Mouse (Mus musculus) kidney, embryonic 15.5 days (tissue): ENCODE data around the gene Glis1. TPM values are rescaled to one million over a fixed set of nuclear protein-coding genes. Genes with fewer than 3 reads are reported as not detected.

Experiments
- ATAC-seq: fragments of 200-750 bp; cut with Nextera tagmentation; replicated peaks from 2 replicates; pipeline ENCODE4 v1.8.0; 2017; ENCODE audit warnings: moderate TSS enrichment; ENCODE audit not compliant: low FRiP score
- H3K27ac ChIP-seq: fragments of 300-500 bp; sonication (generic); 2 replicates; pipeline ENCODE4 v1.5.1; 2015; ENCODE audit warnings: mild to moderate bottlenecking, inconsistent platforms
- H3K27me3 ChIP-seq: fragments of 300-500 bp; sonication (generic); 2 replicates; pipeline ENCODE4 v1.6.1; 2015; ENCODE audit warnings: inconsistent platforms
- H3K36me3 ChIP-seq: fragments of 300-500 bp; sonication (generic); 2 replicates; pipeline ENCODE4 v1.6.1; 2015; ENCODE audit warnings: inconsistent platforms
- H3K4me1 ChIP-seq: fragments of 300-500 bp; sonication (generic); 2 replicates; pipeline ENCODE4 v1.6.1; 2015; ENCODE audit warnings: inconsistent platforms
- H3K4me2 ChIP-seq: fragments of 300-500 bp; sonication (generic); 2 replicates; pipeline ENCODE4 v1.6.1; 2015; ENCODE audit warnings: moderate library complexity, mild to moderate bottlenecking, inconsistent platforms
- H3K4me3 ChIP-seq: fragments of 300-500 bp; sonication (generic); replicated peaks from 2 replicates; pipeline ENCODE4 v1.5.1; 2015; ENCODE audit warnings: mild to moderate bottlenecking, inconsistent platforms
- H3K9ac ChIP-seq: fragments of 300-500 bp; sonication (generic); 2 replicates; pipeline ENCODE4 v1.6.1; 2015; ENCODE audit warnings: mild to moderate bottlenecking, inconsistent platforms
- H3K9me3 ChIP-seq: fragments of 300-500 bp; sonication (generic); replicated peaks from 2 replicates; pipeline ENCODE4 v1.6.1; 2016; ENCODE audit warnings: inconsistent platforms
- WGBS: fragments of 180-500 bp; shearing (Covaris S2); methylation state at CpG from one replicate; pipeline ENCODE4 v1.1.7; 2015; ENCODE audit warnings: mixed read lengths; 5-methylcytosine and 5-hydroxymethylcytosine counted together
- microRNA-seq: library from miRNA; unstranded; fragments of <30 nt; microRNA quantifications from one replicate; pipeline ENCODE4, GENCODE M21; 2016
- polyA plus RNA-seq: library from polyadenylated mRNA; unstranded; fragments of >200 nt; fragmentation: Nextera tagmentation; extraction: Ambion mirVana; gene quantifications from 2 replicates; pipeline ENCODE4 v1.2.1, GENCODE M21; 2015

Glis1 gene
- polyA plus RNA-seq, 1 experiment from 2014 or later = 6.4 TPM

DNA sequence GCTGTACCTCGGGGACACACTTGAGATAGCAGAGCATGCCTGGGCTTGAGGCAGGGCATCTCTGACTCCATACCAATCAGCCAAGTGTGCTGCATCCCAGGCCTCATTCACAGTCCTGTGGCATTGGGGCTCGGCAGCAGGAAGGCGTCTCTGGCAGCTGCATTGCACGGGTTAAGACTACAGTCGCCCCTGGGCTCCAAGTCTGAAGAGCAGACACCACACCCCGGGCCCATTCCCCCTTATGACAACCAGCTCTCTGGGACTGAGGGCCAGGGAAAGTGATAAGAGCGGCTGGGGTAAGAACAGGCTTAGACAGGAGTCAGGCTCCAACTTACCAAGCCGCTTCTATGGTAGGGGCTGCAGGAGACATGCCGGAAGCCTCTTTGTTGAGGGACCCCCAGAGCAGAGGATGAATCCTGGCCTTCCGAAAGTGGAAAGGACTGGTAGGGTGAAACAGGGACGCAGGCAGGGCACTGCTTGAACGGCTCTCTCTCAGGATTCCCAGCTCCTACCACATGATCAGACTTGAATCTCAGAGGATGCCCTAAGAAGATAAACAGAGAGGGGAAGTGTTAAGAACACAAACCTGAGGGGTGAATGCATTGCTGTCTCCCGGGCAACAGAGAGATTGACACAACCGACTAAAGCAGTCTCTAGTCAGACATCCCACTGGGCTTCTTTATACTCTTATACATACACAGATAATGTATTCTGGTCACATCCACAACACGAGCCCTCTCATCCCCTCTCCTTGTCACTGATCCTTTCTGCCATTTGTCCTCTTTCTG lies 246.1 kb downstream of the Glis1 start:
- 57% methylated on average over 15 of the region's 15 CpGs for WGBS
- no peak overlapping the region for H3K4me2 ChIP-seq
- no peak overlapping the region for H3K9ac ChIP-seq
- no peaks in the 10 kb centered on the region for H3K4me1 ChIP-seq
- H3K36me3 ChIP-seq = no peaks in the 10 kb centered on the region
- no peak for ATAC-seq
- H3K27ac ChIP-seq = no peak overlapping the region
- H3K27me3 ChIP-seq = peaks cover 6% of the 10 kb centered on the region; the same call in 1 of the 2 replicates
- no peaks in the 10 kb centered on the region for H3K9me3 ChIP-seq
- no peak overlapping the region for H3K4me3 ChIP-seq

DNA sequence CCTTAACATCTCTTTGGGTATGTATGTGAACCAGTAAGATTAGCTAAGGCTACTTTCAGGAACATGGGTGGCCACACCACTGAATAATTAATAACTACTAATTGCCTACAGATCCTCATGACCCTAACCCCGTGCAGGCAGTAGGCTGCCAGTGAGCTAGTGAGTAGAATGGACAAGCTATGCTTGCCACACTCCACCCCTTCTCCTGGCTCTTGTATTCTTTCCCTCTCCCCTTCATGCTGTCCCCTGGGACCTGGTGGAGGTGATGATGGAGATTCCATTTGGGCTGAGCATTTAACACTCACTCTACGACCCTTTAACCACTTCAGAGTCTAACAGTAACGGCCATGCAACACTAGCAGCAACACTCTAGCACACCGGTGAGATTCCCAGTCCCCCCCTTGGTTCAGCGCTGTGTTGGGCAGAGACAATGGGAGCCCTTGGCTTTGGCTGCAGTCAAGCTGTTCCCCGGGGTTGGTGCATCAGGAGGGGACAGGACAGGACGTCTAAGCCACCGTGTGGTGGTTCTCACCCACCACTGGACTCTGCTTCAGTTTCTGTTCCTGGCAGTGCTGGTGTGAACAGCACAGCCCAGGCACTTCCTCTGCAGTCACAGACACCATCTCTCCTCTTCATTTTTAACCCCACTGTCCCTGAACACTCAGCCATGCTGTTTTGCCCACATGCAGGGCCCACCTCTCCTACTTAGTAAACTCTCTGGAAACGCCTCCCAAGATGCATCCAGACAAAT lies 246.9 kb downstream of the Glis1 start:
- WGBS = 34% methylated on average over 9 of the region's 9 CpGs
- no peaks in the 10 kb centered on the region for H3K9me3 ChIP-seq

DNA sequence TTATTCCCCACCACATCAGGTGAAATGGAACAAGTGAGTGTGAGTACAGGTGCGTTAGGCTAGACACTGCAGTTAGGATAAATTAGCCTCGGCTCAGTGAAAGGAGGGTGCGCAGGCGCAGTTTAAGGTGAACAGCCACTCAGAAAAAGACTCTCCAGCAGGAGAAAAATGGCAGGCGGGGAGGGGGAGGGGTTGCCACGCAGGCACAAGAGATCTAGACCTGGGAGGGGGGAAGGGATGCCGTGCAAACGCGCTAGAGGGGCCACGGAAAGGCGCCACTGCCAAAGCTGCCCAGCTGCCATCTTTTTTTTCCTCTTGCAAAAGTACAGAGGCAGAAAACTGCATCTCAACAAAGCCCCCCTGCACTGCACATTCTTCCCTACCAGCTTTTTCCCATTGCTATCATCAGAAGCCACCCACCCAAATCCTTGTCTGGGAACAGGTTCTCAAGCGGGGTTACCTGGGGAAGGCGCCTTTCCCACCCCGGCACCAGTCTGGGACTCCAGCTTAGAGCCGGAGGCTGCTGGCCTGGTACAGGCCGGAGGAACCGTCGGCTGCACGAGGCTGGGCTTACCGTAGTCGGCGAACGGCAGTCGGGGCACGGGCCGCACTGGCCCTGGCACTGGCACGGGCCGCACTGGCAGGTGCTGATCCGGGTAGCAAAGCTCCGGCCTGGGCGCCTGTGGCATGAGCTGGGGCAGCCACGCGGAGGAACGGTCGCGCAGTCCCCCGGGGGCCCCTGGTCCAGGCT lies 248.8 kb downstream of the Glis1 start:
- 89% methylated on average over 37 of the region's 37 CpGs for WGBS
- Histone ChIP-seq H3K4me2 (no peak overlapping the region), H3K9ac (no peak overlapping the region), H3K4me1 (peaks cover 3% of the 10 kb centered on the region; the same call in 1 of the 2 replicates), H3K9me3 (no peaks in the 10 kb centered on the region), H3K36me3 (no peaks in the 10 kb centered on the region), H3K27ac (no peak overlapping the region), H3K4me3 (no peak overlapping the region), H3K27me3 (peaks cover 6% of the 10 kb centered on the region)
- no peak for ATAC-seq

More for the DNA sequence above, 246.9 kb downstream of the Glis1 start:
- no peak overlapping the region for H3K27ac ChIP-seq
- H3K4me3 ChIP-seq = no peak overlapping the region
- no peaks in the 10 kb centered on the region for H3K36me3 ChIP-seq
- no peaks in the 10 kb centered on the region for H3K4me1 ChIP-seq
- peaks cover 6% of the 10 kb centered on the region; the same call in 1 of the 2 replicates for H3K27me3 ChIP-seq
- no peak overlapping the region for H3K4me2 ChIP-seq
- no peak overlapping the region for H3K9ac ChIP-seq
- ATAC-seq = no peak

DNA sequence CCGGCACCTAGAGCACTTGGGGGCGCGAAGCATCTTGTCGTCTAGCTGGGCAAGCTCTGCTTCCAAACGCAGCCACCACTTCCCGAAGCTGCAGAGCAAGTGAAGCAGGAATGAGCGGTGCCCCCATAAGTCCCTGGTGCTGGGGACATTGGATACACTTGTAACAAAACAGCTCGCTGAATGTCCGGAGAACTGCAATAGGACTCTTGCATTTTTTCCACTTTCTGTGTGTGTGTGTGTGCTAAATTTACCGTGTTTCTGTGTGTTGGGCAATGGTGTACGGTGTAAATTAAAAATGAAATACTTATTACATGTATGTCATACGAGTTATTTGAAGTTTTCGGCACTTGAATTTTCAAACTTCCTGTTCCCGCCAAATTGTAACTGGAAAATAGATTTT lies 249.7 kb downstream of the Glis1 start, which contains the start of gene Dmrtb1:
Gene Dmrtb1, minus strand, starts transcription at position 101 of the 400 bp plus-strand sequence.
- Histone ChIP-seq H3K9ac (no peak within 1 kb of the TSS), H3K4me2 (no peak within 1 kb of the TSS), H3K4me3 (no peak within 1 kb of the TSS), H3K27me3 (peaks cover 6% of the 10 kb centered on the region), H3K9me3 (no peaks in the 10 kb centered on the region), H3K36me3 (no peaks in the 10 kb centered on the region), H3K4me1 (peaks cover 6% of the 10 kb centered on the region; the same call in 1 of the 2 replicates), H3K27ac (no peak within 1 kb of the TSS)
- WGBS = 91% methylated on average over 14 of the region's 14 CpGs
- ATAC-seq = no peak

Small RNA genes within 50 kb of the gene (microRNA-seq; reads per million reads assigned to microRNA genes)
- gene Gm24804 = not detected

Other genes starting within 250 kb of the Glis1 start
- gene Ldlrad1, start 225.4 kb upstream of the Glis1 start, polyA plus RNA-seq = not detected in 2 replicates
- 97.1 and 99.9 TPM in 2 replicates for gene Lrrc42, start 181.1 kb upstream of the Glis1 start, polyA plus RNA-seq
- gene Hspb11, start 181.0 kb upstream of the Glis1 start, polyA plus RNA-seq = 40.4 and 40.8 TPM in 2 replicates
- gene Dio1, start 127.4 kb upstream of the Glis1 start, polyA plus RNA-seq = 0.21 and 0.32 TPM in 2 replicates
- gene Yipf1, start 120.2 kb upstream of the Glis1 start, polyA plus RNA-seq = 51.6 and 54.7 TPM in 2 replicates
- gene Ndc1, start 66.8 kb upstream of the Glis1 start, polyA plus RNA-seq = 37.5 and 38.1 TPM in 2 replicates
- not detected in 2 replicates for gene Dmrtb1, start 249.6 kb downstream of the Glis1 start, polyA plus RNA-seq